Comparison of ENCODE assay signal across 18 mouse cellular contexts in the genomic region with DNA sequence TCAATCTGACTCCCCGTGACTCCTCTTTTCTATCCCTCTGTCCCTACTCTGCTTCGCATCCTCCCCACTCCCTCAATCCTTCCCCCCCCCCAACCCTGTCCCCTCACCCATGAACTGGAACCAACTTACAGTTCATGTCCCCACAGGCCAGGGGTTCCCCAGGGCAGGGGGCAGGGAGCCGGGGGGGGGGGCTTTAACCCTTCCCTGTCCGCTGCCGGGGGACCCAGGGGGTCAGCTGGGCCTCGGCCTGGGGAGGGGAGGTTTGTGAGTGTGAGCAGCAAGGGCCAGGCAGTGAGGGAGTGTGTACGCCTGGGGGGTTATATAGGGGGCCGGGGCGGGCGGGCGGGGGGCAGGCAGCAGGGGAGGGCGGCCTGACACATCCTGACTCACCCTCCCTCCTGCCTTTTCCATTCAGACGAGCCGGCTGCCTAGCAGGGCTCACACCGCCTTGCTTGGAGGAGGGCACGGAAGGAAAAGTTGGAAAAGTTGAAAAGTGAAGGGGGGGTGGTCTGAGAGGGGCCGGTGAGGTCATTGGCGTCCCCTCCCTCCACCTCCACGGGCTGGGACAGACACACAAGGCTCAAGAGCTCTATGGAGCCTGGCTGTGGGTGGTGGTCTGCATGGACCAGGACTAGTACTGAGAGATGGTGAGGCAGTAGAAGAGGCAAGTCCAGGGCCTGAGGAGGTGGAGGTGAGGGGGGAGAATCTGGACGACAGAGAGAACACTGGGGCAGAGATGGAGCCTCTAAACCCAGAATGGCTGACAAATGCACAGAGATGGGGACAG. TPM values are rescaled to one million over a fixed set of nuclear protein-coding genes. Genes with fewer than 3 reads are reported as not detected.
DNase-seq lines count a peak whose midpoint lies in the region; ATAC-seq and TF ChIP-seq lines count a peak whose summit lies in the region.
"Had no signal": no experiment of that assay in that cellular context is flagged by ENCODE, and none has a peak within 500 bp of the region (broad histone marks: within the 10 kb centered on the region; RNA-seq: fewer than 3 reads in every experiment).

No protein-coding gene starts in this region.

- H3K9ac ChIP-seq in forebrain, postnatal 0 days = peak overlapping the region; percentile 6; the same call in 1 of the 2 replicates
- no peak overlapping the region for H3K9ac ChIP-seq in forebrain, embryonic 15.5 days (replicated peaks)
- no peak overlapping the region for H3K9ac ChIP-seq in kidney, embryonic 16.5 days (replicated peaks; ENCODE audit: low read length)
- no peak overlapping the region for H3K9ac ChIP-seq in lung, postnatal 0 days (replicated peaks; ENCODE audit: low read depth)
- H3K9ac ChIP-seq: lung, embryonic 15.5 days had no signal

- H3K27ac ChIP-seq in forebrain, postnatal 0 days (ENCODE audit: low read depth, low read length) = no peak overlapping the region
- H3K27ac ChIP-seq in forebrain, embryonic 15.5 days (replicated peaks) = no peak overlapping the region
- no peak overlapping the region for H3K27ac ChIP-seq in kidney, embryonic 16.5 days (ENCODE audit: low read length)
- H3K27ac ChIP-seq in limb, embryonic 10.5 days = 0 out of 2 replicates have a peak overlapping the region, but pooled peaks have one; percentile 25
- H3K27ac ChIP-seq in lung, postnatal 0 days (ENCODE audit: low read length) = no peak overlapping the region
- H3K27ac ChIP-seq: layer of hippocampus, adult 2 months; lung, embryonic 15.5 days had no signal

- H3K9me3 ChIP-seq in forebrain, postnatal 0 days (ENCODE audit: low read length) = no peaks in the 10 kb centered on the region
- no peaks in the 10 kb centered on the region for H3K9me3 ChIP-seq in forebrain, embryonic 15.5 days
- no peaks in the 10 kb centered on the region for H3K9me3 ChIP-seq in kidney, embryonic 16.5 days (ENCODE audit: low read length)
- no peaks in the 10 kb centered on the region for H3K9me3 ChIP-seq in limb, embryonic 10.5 days (replicated peaks)
- no peaks in the 10 kb centered on the region for H3K9me3 ChIP-seq in lung, postnatal 0 days (ENCODE audit: low read length)
- H3K9me3 ChIP-seq: lung, embryonic 15.5 days had no signal

- H3K27me3 ChIP-seq in forebrain, postnatal 0 days (ENCODE audit: insufficient read depth, low read length) = peaks cover 46% of the 10 kb centered on the region
- H3K27me3 ChIP-seq in forebrain, embryonic 15.5 days = peaks cover 65% of the 10 kb centered on the region
- H3K27me3 ChIP-seq in kidney, embryonic 16.5 days (ENCODE audit: insufficient read depth, low read length) = peaks cover 39% of the 10 kb centered on the region
- peaks cover 75% of the 10 kb centered on the region for H3K27me3 ChIP-seq in limb, embryonic 10.5 days (ENCODE audit: low read depth, poor library complexity, severe bottlenecking)
- peaks cover 13% of the 10 kb centered on the region for H3K27me3 ChIP-seq in lung, postnatal 0 days (replicated peaks; ENCODE audit: insufficient read depth, low read length)

- TF ChIP-seq EP300 in lung, postnatal 0 days (IDR thresholded peaks at IDR 0.05) = no peak

- WGBS in forebrain, postnatal 0 days = 2% methylated on average over 20 of the region's 20 CpGs
- WGBS in forebrain, embryonic 15.5 days = 3% methylated on average over 16 of the region's 20 CpGs
- WGBS in kidney, embryonic 16.5 days = 5% methylated on average over 11 of the region's 20 CpGs
- 3% methylated on average over 20 of the region's 20 CpGs for WGBS in limb, embryonic 10.5 days
- 11% methylated on average over 17 of the region's 20 CpGs for WGBS in lung, postnatal 0 days

- no peaks in the 10 kb centered on the region for H3K36me3 ChIP-seq in forebrain, postnatal 0 days (ENCODE audit: insufficient read depth)
- H3K36me3 ChIP-seq in forebrain, embryonic 15.5 days = no peaks in the 10 kb centered on the region
- no peaks in the 10 kb centered on the region for H3K36me3 ChIP-seq in kidney, embryonic 16.5 days (ENCODE audit: insufficient read depth, low read length)
- no peaks in the 10 kb centered on the region for H3K36me3 ChIP-seq in limb, embryonic 10.5 days
- H3K36me3 ChIP-seq in lung, postnatal 0 days (ENCODE audit: insufficient read depth, low read length) = no peaks in the 10 kb centered on the region
- H3K36me3 ChIP-seq: lung, embryonic 15.5 days had no signal

- no peak for ATAC-seq in forebrain, postnatal 0 days
- ATAC-seq in forebrain, embryonic 15.5 days (replicated peaks) = no peak; the same call in 1 of the 2 replicates
- 0 out of 2 replicates have a peak, but pooled peaks have one; percentile 10 for ATAC-seq in kidney, embryonic 16.5 days (ENCODE audit: low FRiP score, low TSS enrichment)
- no peak for ATAC-seq in lung, postnatal 0 days

- H3K4me3 ChIP-seq in forebrain, postnatal 0 days (ENCODE audit: low read depth, low read length) = no peak overlapping the region
- H3K4me3 ChIP-seq in forebrain, embryonic 15.5 days = no peak overlapping the region
- H3K4me3 ChIP-seq in kidney, embryonic 16.5 days (ENCODE audit: low read length) = no peak overlapping the region
- peak overlapping the region; percentile 43 for H3K4me3 ChIP-seq in limb, embryonic 10.5 days
- H3K4me3 ChIP-seq in lung, postnatal 0 days (ENCODE audit: low read depth, low read length) = no peak overlapping the region

- H3K4me1 ChIP-seq in forebrain, postnatal 0 days (ENCODE audit: insufficient read depth) = no peaks in the 10 kb centered on the region
- H3K4me1 ChIP-seq in forebrain, embryonic 15.5 days = peaks cover 9% of the 10 kb centered on the region
- peaks cover 20% of the 10 kb centered on the region for H3K4me1 ChIP-seq in kidney, embryonic 16.5 days (ENCODE audit: insufficient read depth, low read length)
- H3K4me1 ChIP-seq in limb, embryonic 10.5 days = peaks cover 34% of the 10 kb centered on the region
- 0 out of 2 replicates have a peak, but pooled peaks cover 4% of the 10 kb centered on the region for H3K4me1 ChIP-seq in lung, postnatal 0 days (ENCODE audit: insufficient read depth, low read depth, low read length)

- no peak for DNase-seq in forebrain, postnatal 0 days
- DNase-seq in kidney, postnatal 4 days = no peak
- DNase-seq in NIH3T3 (ENCODE audit: low read depth) = peak; percentile 59
- no peak for DNase-seq in limb, embryonic 10.5 days (ENCODE audit: low spot score)
- no peak for DNase-seq in left cerebral cortex, adult 9 months (ENCODE audit: low spot score in 2 of 2)
- no peak for DNase-seq in lung, postnatal 0 days (ENCODE audit: low spot score)
- DNase-seq: right cerebral cortex, adult 18-20 months had no signal

- TF ChIP-seq CTCF in forebrain, postnatal 0 days (IDR thresholded peaks at IDR 0.05; ENCODE audit: low read depth) = no peak
- no peak for TF ChIP-seq CTCF in lung, postnatal 0 days (IDR thresholded peaks at IDR 0.05)

- no peak overlapping the region for H3K4me2 ChIP-seq in forebrain, postnatal 0 days (ENCODE audit: low read depth)
- no peak overlapping the region for H3K4me2 ChIP-seq in forebrain, embryonic 15.5 days (replicated peaks)
- peak overlapping the region; percentile 59 for H3K4me2 ChIP-seq in kidney, embryonic 16.5 days (replicated peaks; ENCODE audit: low read depth, low read length)
- no peak overlapping the region for H3K4me2 ChIP-seq in lung, postnatal 0 days (replicated peaks; ENCODE audit: low read depth, low read length)

RNA-seq across cellular contexts. Expression of a gene that starts 4.6 kb away (rescaled TPM):
- total RNA-seq in forebrain, postnatal 0 days (2014; rRNA removed) = 1.2 and 2.6 TPM in 2 replicates
- 1.2 and 2.1 TPM in 2 replicates for polyA plus RNA-seq in forebrain, postnatal 0 days (2015; fragmentation: Nextera tagmentation; extraction: Ambion mirVana)
- polyA plus RNA-seq in forebrain, embryonic 15.5 days (2015; fragmentation: Nextera tagmentation; extraction: Ambion mirVana) = 0.56 and 1.2 TPM in 2 replicates
- 0.17 and 0.42 TPM in 2 replicates for polyA plus RNA-seq in kidney, embryonic 16.5 days (2015; fragmentation: Nextera tagmentation; extraction: Ambion mirVana)
- polyA plus RNA-seq in limb, embryonic 10.5 days (2016; fragmentation: Nextera tagmentation; extraction: Ambion mirVana) = 0.09 TPM in 1 of 2 replicates, not detected in the other
- polyA plus RNA-seq in lung, postnatal 0 days (2015; fragmentation: Nextera tagmentation; extraction: Ambion mirVana) = 0.29 and 0.64 TPM in 2 replicates
- total RNA-seq: neutrophil, adult 5-6 weeks had no signal
- polyA plus RNA-seq: heart, embryonic 14.5 days had no signal

RNA-seq across cellular contexts. Expression of a gene that starts 4.7 kb away (rescaled TPM):
- not detected in 2 replicates for total RNA-seq in forebrain, postnatal 0 days (2014; rRNA removed)
- not detected in 2 replicates for polyA plus RNA-seq in forebrain, postnatal 0 days (2015; fragmentation: Nextera tagmentation; extraction: Ambion mirVana)
- not detected in 2 replicates for polyA plus RNA-seq in forebrain, embryonic 15.5 days (2015; fragmentation: Nextera tagmentation; extraction: Ambion mirVana)
- polyA plus RNA-seq in kidney, embryonic 16.5 days (2015; fragmentation: Nextera tagmentation; extraction: Ambion mirVana) = 0.57 and 0.97 TPM in 2 replicates
- polyA plus RNA-seq in limb, embryonic 10.5 days (2016; fragmentation: Nextera tagmentation; extraction: Ambion mirVana) = not detected in 2 replicates
- 0.55 and 0.74 TPM in 2 replicates for polyA plus RNA-seq in lung, postnatal 0 days (2015; fragmentation: Nextera tagmentation; extraction: Ambion mirVana)
- total RNA-seq: adrenal gland, postnatal 25 days; gastrocnemius, adult 18-20 months; layer of hippocampus, adult 2 months; left cerebral cortex, postnatal 14 days; neutrophil, adult 5-6 weeks had no signal
- polyA plus RNA-seq: embryonic facial prominence, embryonic 11.5 days; heart, embryonic 14.5 days; intestine, embryonic 14.5 days had no signal

RNA-seq across cellular contexts. Expression of a gene that starts 6.9 kb away (rescaled TPM):
- total RNA-seq in forebrain, postnatal 0 days (2014; rRNA removed) = not detected in 2 replicates
- polyA plus RNA-seq in forebrain, postnatal 0 days (2015; fragmentation: Nextera tagmentation; extraction: Ambion mirVana) = not detected in 2 replicates
- not detected in 2 replicates for polyA plus RNA-seq in forebrain, embryonic 15.5 days (2015; fragmentation: Nextera tagmentation; extraction: Ambion mirVana)
- not detected in 2 replicates for polyA plus RNA-seq in kidney, embryonic 16.5 days (2015; fragmentation: Nextera tagmentation; extraction: Ambion mirVana)
- polyA plus RNA-seq in limb, embryonic 10.5 days (2016; fragmentation: Nextera tagmentation; extraction: Ambion mirVana) = not detected in 2 replicates
- polyA plus RNA-seq in lung, postnatal 0 days (2015; fragmentation: Nextera tagmentation; extraction: Ambion mirVana) = not detected in 2 replicates
- total RNA-seq: adrenal gland, postnatal 25 days; gastrocnemius, adult 18-20 months; layer of hippocampus, adult 2 months; left cerebral cortex, postnatal 14 days; neutrophil, adult 5-6 weeks had no signal
- polyA plus RNA-seq: embryonic facial prominence, embryonic 11.5 days; heart, embryonic 14.5 days; intestine, embryonic 14.5 days; lung, embryonic 15.5 days had no signal

RNA-seq across cellular contexts. Expression of a gene that starts 11.4 kb away (rescaled TPM):
- 7.3 and 10.1 TPM in 2 replicates for total RNA-seq in forebrain, postnatal 0 days (2014; rRNA removed)
- 13.3 and 15.0 TPM in 2 replicates for polyA plus RNA-seq in forebrain, postnatal 0 days (2015; fragmentation: Nextera tagmentation; extraction: Ambion mirVana)
- 3.5 TPM in 2 replicates for polyA plus RNA-seq in forebrain, embryonic 15.5 days (2015; fragmentation: Nextera tagmentation; extraction: Ambion mirVana)
- 12.5 and 14.3 TPM in 2 replicates for polyA plus RNA-seq in kidney, embryonic 16.5 days (2015; fragmentation: Nextera tagmentation; extraction: Ambion mirVana)
- polyA plus RNA-seq in limb, embryonic 10.5 days (2016; fragmentation: Nextera tagmentation; extraction: Ambion mirVana) = 4.8 and 5.8 TPM in 2 replicates
- polyA plus RNA-seq in lung, postnatal 0 days (2015; fragmentation: Nextera tagmentation; extraction: Ambion mirVana) = 39.2 and 45.4 TPM in 2 replicates

RNA-seq across cellular contexts. Expression of a gene that starts 14.6 kb away (rescaled TPM):
- total RNA-seq in forebrain, postnatal 0 days (2014; rRNA removed) = 161 and 191 TPM in 2 replicates
- 313 and 332 TPM in 2 replicates for polyA plus RNA-seq in forebrain, postnatal 0 days (2015; fragmentation: Nextera tagmentation; extraction: Ambion mirVana)
- 224 and 256 TPM in 2 replicates for polyA plus RNA-seq in forebrain, embryonic 15.5 days (2015; fragmentation: Nextera tagmentation; extraction: Ambion mirVana)
- polyA plus RNA-seq in kidney, embryonic 16.5 days (2015; fragmentation: Nextera tagmentation; extraction: Ambion mirVana) = 315 and 357 TPM in 2 replicates
- 396 and 427 TPM in 2 replicates for polyA plus RNA-seq in limb, embryonic 10.5 days (2016; fragmentation: Nextera tagmentation; extraction: Ambion mirVana)
- polyA plus RNA-seq in lung, postnatal 0 days (2015; fragmentation: Nextera tagmentation; extraction: Ambion mirVana) = 282 and 294 TPM in 2 replicates
